Mouse (Mus musculus) stomach, embryonic 14.5 days (tissue): ENCODE measurements around the gene M1ap. TPM values are rescaled to one million over a fixed set of nuclear protein-coding genes. Genes with fewer than 3 reads are reported as not detected.

ENCODE experiments used
- microRNA-seq: library from miRNA; unstranded; fragments of <30 nt; microRNA quantifications from one replicate; pipeline ENCODE4, GENCODE M21; 2016
- polyA plus RNA-seq: library from polyadenylated mRNA; unstranded; fragments of >200 nt; fragmentation: Nextera tagmentation; extraction: Ambion mirVana; gene quantifications from 2 replicates; pipeline ENCODE4 v1.2.1, GENCODE M21; 2014

The M1ap gene
- polyA plus RNA-seq, 1 experiment from 2014 or later: 0.35 TPM

Small RNAs within 50 kb of the gene (microRNA-seq; reads per million reads assigned to microRNA genes)
- gene Mir7040: not detected

Other genes with a start within 250 kb of the M1ap start
- 120 and 126 TPM in 2 replicates for gene Pole4, start 241.5 kb upstream of the M1ap start, polyA plus RNA-seq
- 32.9 and 38.1 TPM in 2 replicates for gene Hk2, start 172.4 kb upstream of the M1ap start, polyA plus RNA-seq
- gene Sema4f, start 7.1 kb upstream of the M1ap start, polyA plus RNA-seq: 1.8 and 1.9 TPM in 2 replicates
- 8.5 and 9.7 TPM in 2 replicates for gene Dok1, start 86.6 kb downstream of the M1ap start, polyA plus RNA-seq
- 15.6 and 16.2 TPM in 2 replicates for gene Loxl3, start 87.3 kb downstream of the M1ap start, polyA plus RNA-seq
- 135 and 154 TPM in 2 replicates for gene Aup1, start 107.6 kb downstream of the M1ap start, polyA plus RNA-seq
- gene Htra2, start 108.4 kb downstream of the M1ap start, polyA plus RNA-seq: 40.3 and 41.0 TPM in 2 replicates
- 4.2 and 4.5 TPM in 2 replicates for gene Dqx1, start 110.9 kb downstream of the M1ap start, polyA plus RNA-seq
- 8.4 and 9.2 TPM in 2 replicates for gene Tlx2, start 123.4 kb downstream of the M1ap start, polyA plus RNA-seq
- 33.0 and 38.8 TPM in 2 replicates for gene Pcgf1, start 131.0 kb downstream of the M1ap start, polyA plus RNA-seq
- gene Lbx2, start 139.5 kb downstream of the M1ap start, polyA plus RNA-seq: 1.2 and 1.8 TPM in 2 replicates
- 2.0 and 3.5 TPM in 2 replicates for gene Ccdc142, start 154.7 kb downstream of the M1ap start, polyA plus RNA-seq
- gene Gm42688, start 154.7 kb downstream of the M1ap start, polyA plus RNA-seq: 1.7 and 2.0 TPM in 2 replicates
- gene Mrpl53, start 162.1 kb downstream of the M1ap start, polyA plus RNA-seq: 114 and 129 TPM in 2 replicates
- 24.4 and 31.2 TPM in 2 replicates for gene Mogs, start 168.6 kb downstream of the M1ap start, polyA plus RNA-seq
- gene Wbp1, start 174.7 kb downstream of the M1ap start, polyA plus RNA-seq: 91.3 and 99.6 TPM in 2 replicates
- gene Ino80b, start 178.5 kb downstream of the M1ap start, polyA plus RNA-seq: 13.6 and 16.5 TPM in 2 replicates
- 18.8 and 19.2 TPM in 2 replicates for gene Rtkn, start 188.6 kb downstream of the M1ap start, polyA plus RNA-seq
- 5.3 and 5.8 TPM in 2 replicates for gene Wdr54, start 209.5 kb downstream of the M1ap start, polyA plus RNA-seq
- gene 1700003E16Rik, start 209.5 kb downstream of the M1ap start, polyA plus RNA-seq: 0.77 and 1.2 TPM in 2 replicates
- gene Dctn1, start 219.0 kb downstream of the M1ap start, polyA plus RNA-seq: 70.4 and 73.9 TPM in 2 replicates